Mouse (Mus musculus): ENCODE measurements around the gene Wdr82. TPM values are rescaled to one million over a fixed set of nuclear protein-coding genes. Genes with fewer than 3 reads are reported as not detected.
A peak's percentile ranks its signal among the peaks of the same experiment; 100 is the strongest.
"Not testable (repeated sequence)": the region's sequence is repeated elsewhere in the genome, so short reads cannot be mapped to it uniquely, and the experiment has no call there.

The Wdr82 gene
- polyA plus RNA-seq, 1 experiment from 2014 or later: 27.7 TPM

GRCm38 (mm10) chr9:106167703-106168102 lies 3.0 kb upstream of the Wdr82 start:
- WGBS: 36% methylated on average over 1 of the region's 1 CpGs

GRCm38 (mm10) chr9:106169006-106169405 lies 1.7 kb upstream of the Wdr82 start:
- H3K9ac ChIP-seq; H3K9me3 ChIP-seq; ATAC-seq (ENCODE audit: low read depth); H3K36me3 ChIP-seq; H3K27me3 ChIP-seq; H3K4me3 ChIP-seq; H3K27ac ChIP-seq (replicated peaks); H3K4me2 ChIP-seq: not testable (repeated sequence)
- 88% methylated on average over 1 of the region's 1 CpGs for WGBS
- H3K4me1 ChIP-seq (replicated peaks): peaks cover 30% of the 10 kb centered on the region

More at GRCm38 (mm10) chr9:106167703-106168102, 3.0 kb upstream of the Wdr82 start:
- Histone ChIP-seq H3K9me3 (no peaks in the 10 kb centered on the region), H3K27ac (replicated peaks) (no peak overlapping the region), H3K4me2 (no peak overlapping the region), H3K9ac (no peak overlapping the region), H3K4me1 (replicated peaks) (peaks cover 17% of the 10 kb centered on the region), H3K4me3 (no peak overlapping the region), H3K36me3 (no peaks in the 10 kb centered on the region), H3K27me3 (no peaks in the 10 kb centered on the region; the same call in 1 of the 2 replicates)
- ATAC-seq (ENCODE audit: low read depth): no peak

DNA sequence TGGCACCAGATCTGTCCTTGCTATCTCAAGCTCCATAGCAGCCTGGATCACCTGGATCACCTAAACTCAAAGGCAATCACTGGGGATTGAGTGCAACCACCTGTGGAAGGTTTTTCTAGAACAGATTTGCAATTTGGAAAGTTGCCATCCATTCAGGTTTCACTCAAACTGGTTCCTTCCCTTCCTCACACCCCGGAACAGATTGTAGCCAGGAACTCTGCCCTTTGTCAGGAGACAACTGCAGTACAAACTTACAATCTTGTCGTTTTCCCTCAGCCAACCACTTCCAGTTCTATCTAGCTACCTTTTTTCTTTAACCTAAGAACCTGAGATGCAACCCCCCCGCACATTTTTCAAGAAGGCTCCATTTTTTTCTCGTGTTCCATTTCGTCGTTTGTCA lies 811 bp upstream of the Wdr82 start:
- 39% methylated on average over 6 of the region's 6 CpGs for WGBS
- no peak for ATAC-seq (ENCODE audit: low read depth)
- peaks cover 39% of the 10 kb centered on the region for H3K4me1 ChIP-seq (replicated peaks)

DNA sequence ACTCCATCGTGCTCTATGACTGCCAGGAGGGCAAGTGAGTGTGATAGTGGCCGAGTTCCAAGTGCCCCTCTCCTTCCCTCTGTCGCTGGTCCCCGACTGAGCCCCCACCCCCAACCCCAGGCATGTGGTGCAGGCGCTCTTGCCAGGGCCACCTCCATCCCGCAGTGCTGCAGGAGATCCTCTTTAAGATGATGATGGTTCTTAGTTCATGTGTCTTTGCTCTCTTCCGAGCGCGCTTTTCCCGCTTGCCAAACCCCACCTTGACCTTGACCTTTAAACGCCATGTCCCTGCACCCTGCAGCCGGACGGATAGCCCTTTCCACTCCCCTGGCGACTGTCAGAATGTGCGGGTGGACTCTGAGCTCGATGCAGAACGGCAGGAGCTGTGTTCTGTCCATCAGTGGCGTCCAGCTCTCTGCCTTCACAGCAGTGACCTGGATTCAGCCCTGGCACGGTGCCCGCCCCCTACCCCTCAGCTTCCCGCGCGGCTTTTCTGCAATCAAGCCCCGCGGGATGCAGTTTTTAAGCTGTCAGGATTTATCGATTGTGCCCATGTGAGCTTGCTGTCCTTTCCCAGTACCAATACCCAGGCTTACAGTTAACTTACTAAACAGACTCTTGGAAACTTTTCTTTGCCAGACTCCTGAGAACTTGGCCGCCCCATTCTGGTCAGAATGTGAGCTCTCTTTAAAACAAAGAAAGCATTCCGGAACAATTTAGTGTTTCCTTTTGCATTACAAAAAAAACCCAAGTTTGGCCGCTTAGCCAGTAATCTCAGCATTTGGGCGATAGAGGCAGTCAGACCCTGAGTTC lies 824 bp downstream of the Wdr82 start:
- peak overlapping the region; percentile 99 for H3K27ac ChIP-seq (replicated peaks)
- peaks cover 55% of the 10 kb centered on the region for H3K4me1 ChIP-seq (replicated peaks)
- WGBS: 1% methylated on average over 30 of the region's 30 CpGs
- peak overlapping the region; percentile 92 for H3K9ac ChIP-seq
- H3K27me3 ChIP-seq: no peaks in the 10 kb centered on the region
- H3K9me3 ChIP-seq: no peaks in the 10 kb centered on the region
- peak overlapping the region; percentile 94 for H3K4me2 ChIP-seq
- peak; percentile 81 for ATAC-seq (ENCODE audit: low read depth)
- peak overlapping the region; percentile 74 for H3K4me3 ChIP-seq
- H3K36me3 ChIP-seq: peaks cover 6% of the 10 kb centered on the region; the same call in 1 of the 2 replicates

More for the DNA sequence above, 811 bp upstream of the Wdr82 start:
- Histone ChIP-seq H3K36me3 (no peaks in the 10 kb centered on the region), H3K27ac (replicated peaks) (peak overlapping the region; percentile 99), H3K4me3 (peak overlapping the region; percentile 74), H3K4me2 (peak overlapping the region; percentile 94), H3K9me3 (no peaks in the 10 kb centered on the region), H3K27me3 (no peaks in the 10 kb centered on the region), H3K9ac (peak overlapping the region; percentile 92)

- ATAC-seq (ENCODE audit: low read depth): no peak
- H3K9me3 ChIP-seq: no peaks in the 10 kb centered on the region
- H3K27me3 ChIP-seq: no peaks in the 10 kb centered on the region
- peaks cover 56% of the 10 kb centered on the region for H3K4me1 ChIP-seq (replicated peaks)
- peaks cover 16% of the 10 kb centered on the region for H3K36me3 ChIP-seq
- H3K9ac ChIP-seq: peak overlapping the region; percentile 92
- peak overlapping the region; percentile 74 for H3K4me3 ChIP-seq
- 43% methylated on average over 3 of the region's 3 CpGs for WGBS
- H3K4me2 ChIP-seq: peak overlapping the region; percentile 94
- H3K27ac ChIP-seq (replicated peaks): no peak overlapping the region
Observed at GRCm38 (mm10) chr9:106172527-106172926, 1.8 kb downstream of the Wdr82 start.

DNA sequence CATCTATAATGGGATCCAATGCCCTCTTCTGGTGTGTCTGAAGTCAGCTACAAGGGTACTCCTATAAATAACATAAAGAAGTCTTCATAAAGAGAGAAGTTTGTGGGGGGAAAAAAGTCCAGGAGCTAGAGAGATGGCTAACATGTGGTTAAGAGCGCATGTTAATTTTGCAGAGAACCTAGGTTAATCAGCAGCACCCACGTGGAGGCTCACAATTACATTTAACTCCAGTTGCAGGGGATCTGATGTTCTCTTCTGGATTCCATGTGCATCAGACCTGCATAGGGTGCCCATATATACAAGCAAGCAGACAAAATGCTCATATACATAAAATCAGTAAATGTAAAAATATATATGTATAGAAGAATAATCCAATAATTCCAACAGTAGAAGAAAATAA lies 2.6 kb downstream of the Wdr82 start:
- peaks cover 56% of the 10 kb centered on the region for H3K4me1 ChIP-seq (replicated peaks)
- peak overlapping the region; percentile 74 for H3K4me3 ChIP-seq
- no peak overlapping the region for H3K27ac ChIP-seq (replicated peaks)
- H3K9me3 ChIP-seq: no peaks in the 10 kb centered on the region
- no peak for ATAC-seq (ENCODE audit: low read depth)
- no peaks in the 10 kb centered on the region for H3K27me3 ChIP-seq
- H3K36me3 ChIP-seq: peaks cover 24% of the 10 kb centered on the region
- peak overlapping the region; percentile 94 for H3K4me2 ChIP-seq
- 64% methylated on average over 2 of the region's 2 CpGs for WGBS
- H3K9ac ChIP-seq: no peak overlapping the region

DNA sequence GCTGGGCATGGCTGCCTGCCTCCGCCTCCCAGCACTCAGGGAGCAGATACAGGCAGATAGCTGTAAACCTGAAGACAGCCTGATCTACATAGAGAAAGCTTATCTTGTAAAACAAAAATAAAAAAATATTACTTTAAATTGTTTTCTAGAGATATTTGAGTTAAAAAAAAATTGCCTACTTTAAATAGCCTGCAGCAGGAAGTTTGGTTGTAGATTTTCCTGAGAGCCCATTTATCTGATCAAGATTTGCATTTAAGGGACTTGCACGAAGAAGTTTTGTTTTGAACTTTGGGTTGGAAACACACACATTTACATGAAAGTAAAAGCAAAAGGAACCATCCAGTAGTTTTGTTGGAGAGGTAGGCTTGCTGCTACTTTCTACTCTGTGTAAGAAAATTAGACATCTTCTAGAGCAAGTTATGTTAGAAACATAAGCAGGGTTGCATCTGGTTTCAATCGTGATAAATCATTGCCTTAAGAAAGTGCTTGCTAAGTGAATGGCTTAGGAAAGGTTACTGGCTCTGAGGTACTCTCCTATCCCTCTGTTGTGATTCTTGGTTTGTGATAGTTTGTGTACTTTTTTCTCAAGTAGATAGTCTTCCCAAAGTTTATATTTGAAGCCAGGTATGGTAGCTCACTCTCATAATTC lies 4.9 kb downstream of the Wdr82 start:
- H3K27me3 ChIP-seq: no peaks in the 10 kb centered on the region
- 0 out of 2 replicates have a peak overlapping the region, but pooled peaks have one; percentile 1 for H3K4me2 ChIP-seq
- no peak overlapping the region for H3K27ac ChIP-seq (replicated peaks)
- no peak overlapping the region for H3K9ac ChIP-seq
- H3K4me3 ChIP-seq: no peak overlapping the region
- H3K36me3 ChIP-seq: peaks cover 44% of the 10 kb centered on the region
- ATAC-seq (ENCODE audit: low read depth): no peak
- H3K9me3 ChIP-seq: no peaks in the 10 kb centered on the region
- WGBS: 81% methylated on average over 3 of the region's 3 CpGs
- H3K4me1 ChIP-seq (replicated peaks): peaks cover 47% of the 10 kb centered on the region

DNA sequence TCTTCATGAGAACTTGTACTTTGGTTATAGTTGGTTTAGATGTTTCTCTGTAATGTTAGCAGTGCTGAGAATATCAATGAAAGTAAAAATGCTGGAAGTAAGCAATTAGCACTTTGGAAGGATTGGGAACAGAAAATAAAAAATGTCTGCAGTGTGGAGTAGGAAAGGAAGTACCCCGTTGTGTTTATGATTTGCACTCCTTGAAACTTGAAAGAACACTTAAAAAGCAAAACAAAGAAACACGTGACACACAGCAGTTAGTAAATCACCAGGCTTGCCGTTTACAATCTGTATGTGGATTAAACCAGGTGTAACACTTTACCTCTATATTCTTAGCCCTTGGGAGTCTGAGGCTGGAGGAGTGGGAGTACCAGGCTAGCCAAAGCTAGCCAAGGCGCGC lies 6.0 kb downstream of the Wdr82 start:
- no peak overlapping the region for H3K9ac ChIP-seq
- no peak overlapping the region for H3K4me2 ChIP-seq
- no peak for ATAC-seq (ENCODE audit: low read depth)
- no peaks in the 10 kb centered on the region for H3K9me3 ChIP-seq
- peaks cover 47% of the 10 kb centered on the region for H3K4me1 ChIP-seq (replicated peaks)
- no peak overlapping the region for H3K27ac ChIP-seq (replicated peaks)
- no peaks in the 10 kb centered on the region for H3K27me3 ChIP-seq
- H3K4me3 ChIP-seq: no peak overlapping the region
- H3K36me3 ChIP-seq: peaks cover 55% of the 10 kb centered on the region
- 78% methylated on average over 5 of the region's 5 CpGs for WGBS

GRCm38 (mm10) chr9:106177799-106178198 lies 7.1 kb downstream of the Wdr82 start:
- peaks cover 65% of the 10 kb centered on the region for H3K36me3 ChIP-seq
- WGBS: 89% methylated on average over 6 of the region's 6 CpGs
- no peaks in the 10 kb centered on the region for H3K27me3 ChIP-seq
- H3K9ac ChIP-seq: no peak overlapping the region
- H3K4me3 ChIP-seq: no peak overlapping the region
- H3K4me2 ChIP-seq: no peak overlapping the region
- ATAC-seq (ENCODE audit: low read depth): no peak
- H3K4me1 ChIP-seq (replicated peaks): peaks cover 37% of the 10 kb centered on the region
- H3K9me3 ChIP-seq: no peaks in the 10 kb centered on the region
- H3K27ac ChIP-seq (replicated peaks): no peak overlapping the region

- Histone ChIP-seq H3K4me1 (replicated peaks) (peaks cover 21% of the 10 kb centered on the region), H3K4me2 (no peak overlapping the region), H3K27me3 (no peaks in the 10 kb centered on the region), H3K9me3 (no peaks in the 10 kb centered on the region), H3K36me3 (peaks cover 82% of the 10 kb centered on the region), H3K9ac (no peak overlapping the region), H3K27ac (replicated peaks) (no peak overlapping the region), H3K4me3 (no peak overlapping the region)
- WGBS: 91% methylated on average over 2 of the region's 2 CpGs
- no peak for ATAC-seq (ENCODE audit: low read depth)
Observed at GRCm38 (mm10) chr9:106179454-106179853, 8.7 kb downstream of the Wdr82 start.

DNA sequence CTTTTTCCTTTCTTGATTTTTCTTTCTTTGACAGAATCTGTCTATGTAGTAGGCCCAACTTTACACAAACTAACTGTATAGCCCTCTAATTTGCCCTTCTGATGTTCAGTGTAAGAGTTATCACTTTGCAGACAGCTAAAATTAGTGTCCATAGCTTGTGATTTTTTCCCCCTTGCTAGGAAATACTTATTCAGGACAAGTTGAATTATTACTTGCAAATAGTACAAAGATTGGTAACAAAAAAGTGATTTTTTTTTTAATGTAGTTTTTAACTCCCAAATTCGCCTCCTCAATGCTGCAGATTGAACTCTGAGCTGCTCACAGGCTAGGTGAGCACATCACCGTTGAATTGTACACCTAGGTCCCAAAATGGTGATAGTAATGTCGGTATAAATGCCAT lies 9.2 kb downstream of the Wdr82 start:
- WGBS: 96% methylated on average over 3 of the region's 3 CpGs
- Histone ChIP-seq H3K4me2 (no peak overlapping the region), H3K36me3 (peaks cover 87% of the 10 kb centered on the region), H3K27ac (replicated peaks) (no peak overlapping the region), H3K27me3 (no peaks in the 10 kb centered on the region), H3K9ac (no peak overlapping the region), H3K4me1 (replicated peaks) (peaks cover 16% of the 10 kb centered on the region), H3K9me3 (no peaks in the 10 kb centered on the region), H3K4me3 (no peak overlapping the region)
- ATAC-seq (ENCODE audit: low read depth): no peak

DNA sequence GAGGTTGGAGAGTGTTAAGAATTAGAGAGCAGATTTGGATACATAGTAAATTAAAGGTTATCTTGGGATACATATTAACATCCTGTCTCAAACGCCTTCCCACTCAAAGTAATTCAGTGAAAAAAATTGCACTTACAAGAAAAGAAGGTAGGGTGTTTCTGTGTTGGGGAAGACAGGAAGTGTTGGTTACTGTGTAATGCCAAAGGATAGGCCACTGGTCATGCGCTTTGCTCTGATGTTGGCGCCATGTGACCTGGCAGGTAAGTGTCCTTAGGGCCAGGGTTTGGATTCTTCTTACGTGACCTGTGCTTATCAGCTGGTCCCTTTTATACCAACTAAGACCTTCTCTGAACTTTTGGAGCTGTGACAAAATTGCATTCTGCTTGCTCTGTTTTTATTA lies 11.4 kb downstream of the Wdr82 start:
- WGBS: 97% methylated on average over 4 of the region's 4 CpGs
- no peaks in the 10 kb centered on the region for H3K27me3 ChIP-seq
- H3K4me1 ChIP-seq (replicated peaks): no peaks in the 10 kb centered on the region
- H3K9ac ChIP-seq: no peak overlapping the region
- H3K27ac ChIP-seq (replicated peaks): no peak overlapping the region
- peaks cover 96% of the 10 kb centered on the region for H3K36me3 ChIP-seq
- no peak for ATAC-seq (ENCODE audit: low read depth)
- H3K4me2 ChIP-seq: no peak overlapping the region
- H3K4me3 ChIP-seq: no peak overlapping the region
- H3K9me3 ChIP-seq: no peaks in the 10 kb centered on the region

All from neural tube, embryonic 13.5 days (tissue).